ENCODE assay signal across 22 mouse cellular contexts in the genomic region with DNA sequence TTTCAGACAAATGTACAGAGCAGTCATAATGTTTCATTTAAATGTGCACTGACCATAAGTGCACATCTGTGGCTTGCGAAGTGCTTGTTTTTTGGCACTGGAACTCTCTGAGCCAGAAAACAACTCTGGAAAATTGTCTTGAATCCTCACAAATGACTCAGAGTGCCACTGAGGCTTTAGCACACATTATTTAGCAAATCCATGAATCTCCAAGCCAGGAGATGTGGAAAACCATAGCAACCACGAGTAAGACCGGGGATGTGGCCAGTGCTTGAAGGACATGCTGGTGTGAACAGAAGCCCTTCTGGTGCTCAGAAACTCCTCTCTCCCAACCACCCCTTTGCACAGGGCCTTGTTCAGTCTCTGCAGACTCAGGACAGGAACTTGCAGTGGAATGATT. TPM values are rescaled to one million over a fixed set of nuclear protein-coding genes. Genes with fewer than 3 reads are reported as not detected.
"Had no signal": no experiment of that assay in that cellular context is flagged by ENCODE, and none has a peak within 500 bp of the region (broad histone marks: within the 10 kb centered on the region; RNA-seq: fewer than 3 reads in every experiment).

No protein-coding gene starts in this region.

- H3K9me3 ChIP-seq: midbrain, embryonic 10.5 days; midbrain, embryonic 12.5 days; neural tube, embryonic 13.5 days; neural tube, embryonic 15.5 days; stomach, embryonic 15.5 days had no signal

- H3K4me3 ChIP-seq: midbrain, embryonic 10.5 days; midbrain, embryonic 12.5 days; myocyte; neural tube, embryonic 13.5 days; neural tube, embryonic 15.5 days; stomach, embryonic 15.5 days had no signal

- ATAC-seq: midbrain, embryonic 16.5 days had no signal

- H3K4me2 ChIP-seq: lung, embryonic 14.5 days; midbrain, embryonic 12.5 days; neural tube, embryonic 13.5 days; neural tube, embryonic 15.5 days; stomach, embryonic 15.5 days had no signal

- H3K36me3 ChIP-seq: midbrain, embryonic 10.5 days; midbrain, embryonic 12.5 days; neural tube, embryonic 13.5 days; neural tube, embryonic 15.5 days; stomach, embryonic 15.5 days had no signal

- H3K4me1 ChIP-seq: midbrain, embryonic 10.5 days; midbrain, embryonic 12.5 days; neural tube, embryonic 13.5 days; neural tube, embryonic 15.5 days; stomach, embryonic 15.5 days had no signal

- DNase-seq: lung, adult 18-20 months; lung, embryonic 14.5 days; lung, postnatal 10 days; lung, postnatal 4 days; midbrain, embryonic 14.5 days; retina, postnatal 1 day; right cerebral cortex, postnatal 25 days; right cerebral cortex, postnatal 4 days; thymus, postnatal 14 days; thymus, postnatal 36 days had no signal

- H3K27ac ChIP-seq: midbrain, embryonic 10.5 days; midbrain, embryonic 12.5 days; neural tube, embryonic 13.5 days; neural tube, embryonic 15.5 days; stomach, embryonic 15.5 days; stomach, postnatal 0 days had no signal

- H3K27me3 ChIP-seq: midbrain, embryonic 12.5 days; neural tube, embryonic 13.5 days; neural tube, embryonic 15.5 days; stomach, embryonic 15.5 days had no signal

- H3K9ac ChIP-seq: lung, embryonic 14.5 days; midbrain, embryonic 12.5 days; neural tube, embryonic 13.5 days; neural tube, embryonic 15.5 days; stomach, embryonic 15.5 days had no signal

RNA-seq across cellular contexts. Expression of a gene that starts 33.3 kb away (rescaled TPM):
- polyA plus RNA-seq: liver, embryonic 16.5 days; lung, embryonic 14.5 days; lung, embryonic 16.5 days; myocyte; spleen, adult 2 months; thymus, postnatal 0 days had no signal
